Mouse (Mus musculus): ENCODE measurements around the gene Mgat4a. TPM values are rescaled to one million over a fixed set of nuclear protein-coding genes. Genes with fewer than 3 reads are reported as not detected.
A peak's percentile ranks its signal among the peaks of the same experiment; 100 is the strongest.

The Mgat4a gene
- polyA plus RNA-seq (2021) = 1.7 TPM

- POLR2A ChIA-PET = interaction anchor here (0.6 kb wide), 1 partner anchor 9 kb away, joined by 3 read pairs; no protein-coding TSS in a partner anchor
- in situ Hi-C loops (cut with MboI; ENCODE audit: low pct_unique_long_range_greater_than_20kb) = no loop called here
- CTCF ChIA-PET = interaction anchor here (0.7 kb wide), 1 partner anchor 16 kb away, joined by 3 read pairs; no protein-coding TSS in a partner anchor
Measured at GRCm38 (mm10) chr1:37540810-37541658, at the start of gene Mgat4a. Gene Mgat4a, minus strand, starts transcription at chr1:37541016.

GRCm38 (mm10) chr1:37585809-37586480 lies 45.1 kb upstream of the Mgat4a start:
- peaks cover 2% of the 10 kb centered on the region for H3K27me3 ChIP-seq
- in situ Hi-C loops (cut with MboI; ENCODE audit: low pct_unique_long_range_greater_than_20kb) = no loop called here
- ATAC-seq = no peak
- TF ChIP-seq CTCF (IDR thresholded peaks at IDR 0.05) = no peak
- CTCF ChIA-PET = no interaction called here
- POLR2A ChIA-PET = no interaction called here
- no peak for DNase-seq (ENCODE audit: low read depth, low spot score)

More at GRCm38 (mm10) chr1:37540810-37541658, at the start of gene Mgat4a:
- ATAC-seq (peak; percentile 97), DNase-seq (ENCODE audit: low read depth, low spot score) (peak; percentile 17)
- TF ChIP-seq CTCF (IDR thresholded peaks at IDR 0.05) = no peak
- H3K27me3 ChIP-seq = peaks cover 30% of the 10 kb centered on the region

GRCm38 (mm10) chr1:37583795-37584464 lies 43.1 kb upstream of the Mgat4a start:
- ATAC-seq (no peak), DNase-seq (ENCODE audit: low read depth, low spot score) (no peak)
- H3K27me3 ChIP-seq = peaks cover 2% of the 10 kb centered on the region
- POLR2A ChIA-PET = no interaction called here
- in situ Hi-C loops (cut with MboI; ENCODE audit: low pct_unique_long_range_greater_than_20kb) = no loop called here
- TF ChIP-seq CTCF (IDR thresholded peaks at IDR 0.05) = no peak
- CTCF ChIA-PET = interaction anchor here (1.0 kb wide), 1 partner anchor 40 kb away, joined by 3 read pairs; no protein-coding TSS in a partner anchor

- H3K27me3 ChIP-seq = no peaks in the 10 kb centered on the region
- in situ Hi-C loops (cut with MboI; ENCODE audit: low pct_unique_long_range_greater_than_20kb) = no loop called here
- DNase-seq (ENCODE audit: low read depth, low spot score) = no peak
- ChIA-PET CTCF (interaction anchor here (1.0 kb wide), 1 partner anchor 40 kb away, joined by 3 read pairs; no protein-coding TSS in a partner anchor), POLR2A (no interaction called here)
- ATAC-seq = no peak
- no peak for TF ChIP-seq CTCF (IDR thresholded peaks at IDR 0.05)
Measured at GRCm38 (mm10) chr1:37583167-37583566, 42.4 kb upstream of the Mgat4a start.

GRCm38 (mm10) chr1:37579686-37580085 lies 38.9 kb upstream of the Mgat4a start:
- ATAC-seq (no peak), DNase-seq (ENCODE audit: low read depth, low spot score) (no peak)
- in situ Hi-C loops (cut with MboI; ENCODE audit: low pct_unique_long_range_greater_than_20kb) = no loop called here
- ChIA-PET CTCF (no interaction called here), POLR2A (no interaction called here)
- H3K27me3 ChIP-seq = peaks cover under 1% of the 10 kb centered on the region
- no peak for TF ChIP-seq CTCF (IDR thresholded peaks at IDR 0.05)

GRCm38 (mm10) chr1:37572528-37573272 lies 31.9 kb upstream of the Mgat4a start:
- in situ Hi-C loops (cut with MboI; ENCODE audit: low pct_unique_long_range_greater_than_20kb) = no loop called here
- no peak for TF ChIP-seq CTCF (IDR thresholded peaks at IDR 0.05)
- ChIA-PET POLR2A (no interaction called here), CTCF (no interaction called here)
- peaks cover 25% of the 10 kb centered on the region for H3K27me3 ChIP-seq
- no peak for DNase-seq (ENCODE audit: low read depth, low spot score)
- ATAC-seq = no peak

- TF ChIP-seq CTCF (IDR thresholded peaks at IDR 0.05) = no peak
- ATAC-seq (no peak), DNase-seq (ENCODE audit: low read depth, low spot score) (no peak)
- in situ Hi-C loops (cut with MboI; ENCODE audit: low pct_unique_long_range_greater_than_20kb) = no loop called here
- H3K27me3 ChIP-seq = peaks cover 19% of the 10 kb centered on the region
- ChIA-PET POLR2A (no interaction called here), CTCF (no interaction called here)
Measured at GRCm38 (mm10) chr1:37568379-37568778, 27.6 kb upstream of the Mgat4a start.

- DNase-seq (ENCODE audit: low read depth, low spot score) (no peak), ATAC-seq (no peak)
- no peak for TF ChIP-seq CTCF (IDR thresholded peaks at IDR 0.05)
- ChIA-PET CTCF (no interaction called here), POLR2A (no interaction called here)
- in situ Hi-C loops (cut with MboI; ENCODE audit: low pct_unique_long_range_greater_than_20kb) = no loop called here
- H3K27me3 ChIP-seq = peaks cover 16% of the 10 kb centered on the region
Measured at GRCm38 (mm10) chr1:37566754-37567153, 25.9 kb upstream of the Mgat4a start.

- in situ Hi-C loops (cut with MboI; ENCODE audit: low pct_unique_long_range_greater_than_20kb) = no loop called here
- peaks cover 13% of the 10 kb centered on the region for H3K27me3 ChIP-seq
- DNase-seq (ENCODE audit: low read depth, low spot score) (no peak), ATAC-seq (no peak)
- ChIA-PET POLR2A (no interaction called here), CTCF (no interaction called here)
- no peak for TF ChIP-seq CTCF (IDR thresholded peaks at IDR 0.05)
Measured at GRCm38 (mm10) chr1:37566344-37566743, 25.5 kb upstream of the Mgat4a start.

GRCm38 (mm10) chr1:37565396-37565795 lies 24.6 kb upstream of the Mgat4a start:
- DNase-seq (ENCODE audit: low read depth, low spot score) (no peak), ATAC-seq (no peak)
- TF ChIP-seq CTCF (IDR thresholded peaks at IDR 0.05) = no peak
- ChIA-PET POLR2A (no interaction called here), CTCF (no interaction called here)
- peaks cover 16% of the 10 kb centered on the region for H3K27me3 ChIP-seq
- in situ Hi-C loops (cut with MboI; ENCODE audit: low pct_unique_long_range_greater_than_20kb) = no loop called here

All from Patski (cell line).